Mouse (Mus musculus) forebrain, embryonic 12.5 days (tissue): ENCODE results near the gene Ppargc1a. TPM values are rescaled to one million over a fixed set of nuclear protein-coding genes. Genes with fewer than 3 reads are reported as not detected.
A peak's percentile ranks its signal among the peaks of the same experiment; 100 is the strongest.

Experiments used
- ATAC-seq: fragments of 200-750 bp; cut with Nextera tagmentation; 2 replicates; pipeline ENCODE4 v1.8.0; 2017; ENCODE audit warnings: moderate TSS enrichment; ENCODE audit not compliant: low FRiP score
- H3K27ac ChIP-seq: fragments of 300-500 bp; sonication (generic); 2 replicates; pipeline ENCODE4 v1.5.1; 2016; ENCODE audit warnings: mild to moderate bottlenecking
- H3K27me3 ChIP-seq: fragments of 300-500 bp; sonication (generic); 2 replicates; pipeline ENCODE4 v1.6.1; 2016; ENCODE audit warnings: mild to moderate bottlenecking
- H3K36me3 ChIP-seq: fragments of 300-500 bp; sonication (generic); replicated peaks from 2 replicates; pipeline ENCODE4 v1.6.1; 2016; ENCODE audit warnings: mild to moderate bottlenecking
- H3K4me1 ChIP-seq: fragments of 300-500 bp; sonication (generic); 2 replicates; pipeline ENCODE4 v1.6.1; 2016
- H3K4me2 ChIP-seq: fragments of 300-500 bp; sonication (generic); 2 replicates; pipeline ENCODE4 v1.6.1; 2016; ENCODE audit warnings: mild to moderate bottlenecking, moderate library complexity
- H3K4me3 ChIP-seq: fragments of 300-500 bp; sonication (generic); replicated peaks from 2 replicates; pipeline ENCODE4 v1.5.1; 2016; ENCODE audit warnings: mild to moderate bottlenecking
- H3K9ac ChIP-seq: fragments of 300-500 bp; sonication (generic); 2 replicates; pipeline ENCODE4 v1.6.1; 2016; ENCODE audit warnings: mild to moderate bottlenecking
- H3K9me3 ChIP-seq: fragments of 300-500 bp; sonication (generic); 2 replicates; pipeline ENCODE4 v1.6.1; 2016
- WGBS: fragments of 180-500 bp; shearing (Covaris S2); methylation state at CpG from one replicate; pipeline ENCODE4 v1.1.7; 2016; 5-methylcytosine and 5-hydroxymethylcytosine counted together
- polyA plus RNA-seq: library from polyadenylated mRNA; unstranded; fragments of >200 nt; fragmentation: Nextera tagmentation; extraction: Ambion mirVana; gene quantifications from 2 replicates; pipeline ENCODE4 v1.2.1, GENCODE M21; 2016

The Ppargc1a gene
- polyA plus RNA-seq, 1 experiment from 2014 or later, result 4.5 TPM

DNA sequence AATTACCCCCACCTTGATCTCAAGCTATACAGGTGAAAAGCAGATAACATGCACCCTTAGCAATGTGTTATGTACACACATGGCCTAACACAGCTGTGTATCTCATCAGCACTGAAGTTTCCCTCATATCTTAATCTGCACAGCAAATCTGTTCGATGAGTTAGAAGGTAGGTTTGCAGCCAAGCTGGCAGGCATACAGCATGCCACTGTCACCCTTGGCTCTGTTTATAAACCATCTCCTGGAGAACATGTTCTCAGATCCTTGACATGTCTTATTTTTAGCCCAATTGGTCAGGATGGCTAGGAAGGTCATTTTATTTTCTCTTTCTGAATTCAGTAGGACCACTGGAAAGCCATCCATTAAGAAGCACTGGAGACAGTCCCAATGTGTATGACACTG, 36.2 kb downstream of the Ppargc1a start:
- no peak overlapping the region for H3K4me3 ChIP-seq
- no peaks in the 10 kb centered on the region for H3K27me3 ChIP-seq
- H3K9me3 ChIP-seq, result no peaks in the 10 kb centered on the region
- 93% methylated on average over 1 of the region's 1 CpGs for WGBS
- no peak overlapping the region for H3K9ac ChIP-seq
- H3K4me2 ChIP-seq, result no peak overlapping the region
- H3K4me1 ChIP-seq, result no peaks in the 10 kb centered on the region; the same call in 1 of the 2 replicates
- H3K27ac ChIP-seq, result no peak overlapping the region
- ATAC-seq, result no peak
- H3K36me3 ChIP-seq, result no peaks in the 10 kb centered on the region

DNA sequence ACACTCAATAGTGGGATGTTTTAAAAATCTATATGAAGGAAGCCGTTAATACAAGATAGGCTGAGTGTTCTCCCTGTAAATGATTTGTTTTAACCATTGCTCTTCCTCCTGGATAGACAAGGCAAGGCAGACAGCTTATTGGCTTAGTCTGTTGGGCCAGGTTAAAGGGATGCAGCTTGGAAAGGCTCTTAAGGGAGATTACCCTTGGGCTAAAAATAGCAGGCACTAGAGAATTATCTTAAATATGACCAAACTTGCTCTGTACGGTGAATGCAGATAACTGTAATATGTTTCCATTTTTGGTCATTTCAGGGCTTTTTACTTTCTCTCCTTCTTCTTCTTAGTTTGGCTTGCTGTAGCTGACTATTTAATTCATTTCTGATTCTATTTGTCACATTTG, 38.1 kb downstream of the Ppargc1a start:
- H3K4me3 ChIP-seq, result no peak overlapping the region
- 83% methylated on average over 2 of the region's 2 CpGs for WGBS

DNA sequence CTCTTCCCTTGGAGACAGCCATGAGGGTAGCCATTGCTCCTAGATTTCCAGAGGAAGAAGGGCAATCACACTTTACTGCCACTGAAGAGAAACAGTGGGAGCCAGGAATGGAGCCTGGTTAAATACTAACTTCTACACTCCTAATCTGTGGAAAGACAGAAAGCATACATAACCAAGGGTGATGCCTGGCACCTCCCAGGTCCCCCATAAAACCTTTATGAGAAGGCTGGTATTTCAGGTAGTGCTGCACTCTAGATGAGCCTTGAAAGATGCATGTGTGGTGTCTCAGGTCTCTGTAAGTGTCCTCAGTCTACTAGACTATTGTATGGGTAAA, 39.4 kb downstream of the Ppargc1a start:
- Histone ChIP-seq H3K9me3 (no peaks in the 10 kb centered on the region), H3K4me1 (no peaks in the 10 kb centered on the region; the same call in 1 of the 2 replicates), H3K36me3 (no peaks in the 10 kb centered on the region), H3K4me3 (no peak overlapping the region), H3K4me2 (no peak overlapping the region), H3K27ac (no peak overlapping the region), H3K27me3 (no peaks in the 10 kb centered on the region), H3K9ac (no peak overlapping the region)
- no peak for ATAC-seq

More for the DNA sequence above, 38.1 kb downstream of the Ppargc1a start:
- no peak overlapping the region for H3K27ac ChIP-seq
- no peaks in the 10 kb centered on the region for H3K36me3 ChIP-seq
- no peaks in the 10 kb centered on the region; the same call in 1 of the 2 replicates for H3K4me1 ChIP-seq
- no peaks in the 10 kb centered on the region for H3K27me3 ChIP-seq
- ATAC-seq, result no peak
- H3K9ac ChIP-seq, result no peak overlapping the region
- no peak overlapping the region for H3K4me2 ChIP-seq
- H3K9me3 ChIP-seq, result no peaks in the 10 kb centered on the region

DNA sequence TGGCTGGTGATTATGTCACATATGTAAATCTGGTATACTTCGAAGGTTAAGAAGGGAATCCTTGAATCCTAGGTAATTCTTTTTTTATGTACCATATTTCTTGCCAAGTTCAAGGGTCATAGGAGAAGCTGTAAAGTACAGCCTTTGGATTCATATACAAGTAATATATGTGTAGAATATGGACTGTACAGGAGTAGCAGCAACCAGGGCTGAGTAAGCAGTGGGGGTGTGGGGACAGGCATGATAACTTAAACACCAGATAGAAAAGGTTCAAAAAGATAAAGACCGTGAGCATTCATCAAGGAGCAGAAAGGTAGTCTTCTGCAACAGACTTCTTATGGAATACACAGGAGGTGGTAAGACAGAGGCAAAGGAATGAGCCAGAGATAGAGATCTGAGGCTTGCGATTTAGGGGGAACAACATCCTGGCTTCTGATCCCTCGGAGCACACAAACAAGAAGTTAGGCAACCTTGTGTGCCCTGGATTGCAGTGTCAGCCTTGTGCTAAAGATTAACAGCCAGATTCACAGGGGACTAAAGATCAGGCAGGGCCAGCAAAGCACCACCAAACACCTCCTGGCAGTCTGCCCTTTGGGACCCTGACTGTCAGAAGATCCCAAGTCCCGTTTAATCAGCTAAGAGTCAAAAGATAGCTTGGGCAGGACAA, 39.9 kb downstream of the Ppargc1a start:
- Histone ChIP-seq H3K27me3 (no peaks in the 10 kb centered on the region), H3K4me2 (no peak overlapping the region), H3K4me1 (no peaks in the 10 kb centered on the region; the same call in 1 of the 2 replicates), H3K36me3 (no peaks in the 10 kb centered on the region), H3K27ac (no peak overlapping the region), H3K9ac (no peak overlapping the region), H3K4me3 (no peak overlapping the region), H3K9me3 (no peaks in the 10 kb centered on the region)
- ATAC-seq, result no peak
- WGBS, result 84% methylated on average over 5 of the region's 5 CpGs

DNA sequence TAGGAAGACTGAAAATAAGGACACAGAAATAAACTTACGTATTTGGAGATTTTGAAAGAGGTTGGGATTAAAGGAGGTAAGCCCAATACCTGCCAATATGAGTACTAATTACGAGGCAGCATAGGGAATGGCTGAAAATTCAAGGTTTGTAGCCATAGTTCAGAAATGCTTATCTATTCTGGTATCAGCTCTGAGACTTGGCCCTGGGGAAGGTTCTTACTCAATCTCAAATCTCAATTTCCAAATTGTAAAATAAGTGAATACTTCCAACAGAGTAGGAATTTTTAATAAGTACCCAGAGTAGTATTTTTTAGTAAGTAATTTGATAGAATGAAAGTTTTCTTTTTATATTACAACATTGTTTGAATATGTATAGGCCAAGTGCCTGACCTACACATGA, 41.7 kb downstream of the Ppargc1a start:
- Histone ChIP-seq H3K27ac (no peak overlapping the region), H3K4me1 (no peaks in the 10 kb centered on the region), H3K9ac (no peak overlapping the region), H3K4me2 (no peak overlapping the region), H3K27me3 (no peaks in the 10 kb centered on the region), H3K9me3 (no peaks in the 10 kb centered on the region), H3K36me3 (no peaks in the 10 kb centered on the region), H3K4me3 (no peak overlapping the region)
- no peak for ATAC-seq
- 90% methylated on average over 2 of the region's 2 CpGs for WGBS

DNA sequence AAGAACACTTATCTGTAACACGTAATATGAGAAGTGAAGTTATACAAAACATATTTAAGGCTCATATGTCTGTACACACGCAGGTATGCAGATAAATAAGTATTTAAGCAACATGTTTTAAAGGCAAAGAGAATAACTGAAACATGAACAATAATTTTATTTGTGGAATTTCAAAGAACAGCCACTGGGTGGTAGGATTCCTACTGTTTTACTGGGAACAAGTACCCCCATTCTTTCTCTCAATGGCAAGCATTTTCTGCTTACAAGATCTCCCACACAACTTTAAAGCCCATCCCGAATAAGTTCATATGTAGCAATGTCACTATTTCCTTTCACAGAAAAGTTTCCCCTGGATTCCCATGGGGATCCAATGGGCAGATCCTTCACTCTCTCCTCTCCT, 46.7 kb downstream of the Ppargc1a start:
- Histone ChIP-seq H3K4me3 (no peak overlapping the region), H3K9ac (no peak overlapping the region), H3K27ac (no peak overlapping the region), H3K4me1 (no peaks in the 10 kb centered on the region), H3K9me3 (no peaks in the 10 kb centered on the region), H3K36me3 (no peaks in the 10 kb centered on the region), H3K4me2 (no peak overlapping the region), H3K27me3 (no peaks in the 10 kb centered on the region)
- no peak for ATAC-seq
- 80% methylated on average over 3 of the region's 3 CpGs for WGBS

DNA sequence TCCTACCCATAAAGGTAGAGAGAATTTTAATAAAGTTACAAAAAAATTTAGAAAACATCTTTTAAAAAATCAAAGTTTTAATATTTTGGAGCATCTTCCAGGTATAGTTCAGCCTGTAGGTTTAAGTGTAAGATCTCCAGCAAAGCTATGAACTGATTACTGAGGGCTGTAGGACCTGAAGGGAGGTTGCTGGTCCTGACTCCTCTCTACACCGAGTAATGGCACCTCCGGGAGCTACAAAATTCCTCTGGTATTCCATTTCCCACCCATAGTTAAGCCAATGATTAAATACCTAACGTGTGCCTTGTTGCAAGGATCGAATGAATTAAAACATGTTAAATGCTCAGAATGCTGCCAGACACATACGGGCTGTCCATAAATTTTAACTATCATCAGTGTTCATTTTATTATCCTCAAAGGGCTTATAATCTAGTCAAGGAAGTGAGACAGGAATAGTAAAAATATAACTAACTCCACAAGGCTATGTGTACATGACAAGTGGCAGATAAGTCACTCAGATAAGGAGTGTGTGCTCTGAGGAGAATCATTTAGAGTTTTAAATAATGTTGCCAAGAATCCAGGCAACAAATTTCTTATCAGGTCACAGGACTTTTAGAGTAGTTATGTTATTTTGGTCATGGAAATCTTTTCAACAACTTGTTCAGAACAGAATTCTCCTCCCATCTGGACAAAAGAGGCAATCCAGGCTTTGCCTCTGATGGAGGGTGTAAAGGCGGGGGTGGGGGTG, 49.9 kb downstream of the Ppargc1a start:
- Histone ChIP-seq H3K9me3 (no peaks in the 10 kb centered on the region), H3K4me2 (no peak overlapping the region), H3K36me3 (no peaks in the 10 kb centered on the region), H3K4me1 (no peaks in the 10 kb centered on the region), H3K27ac (no peak overlapping the region), H3K4me3 (no peak overlapping the region), H3K9ac (no peak overlapping the region), H3K27me3 (no peaks in the 10 kb centered on the region)
- ATAC-seq, result no peak
- 91% methylated on average over 6 of the region's 6 CpGs for WGBS

DNA sequence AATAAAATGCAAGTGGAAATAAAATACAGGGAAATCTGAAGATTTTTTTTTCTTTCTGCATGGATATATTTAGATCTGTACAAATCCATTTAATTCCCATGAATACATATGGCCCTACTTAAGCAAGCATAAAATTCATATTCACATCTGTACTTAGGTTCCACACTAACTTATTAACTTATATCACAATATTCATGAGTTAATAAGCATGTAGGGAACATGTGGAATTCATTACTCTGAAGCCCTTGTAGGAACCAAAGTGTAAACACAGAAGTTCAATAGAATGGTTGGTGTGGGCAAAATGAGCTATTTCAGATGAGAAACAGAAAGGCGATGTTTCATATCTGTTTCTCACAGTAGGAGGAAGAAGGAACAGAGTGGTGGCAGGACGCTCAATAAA, 62.9 kb downstream of the Ppargc1a start:
- no peak for ATAC-seq
- Histone ChIP-seq H3K4me1 (no peaks in the 10 kb centered on the region), H3K4me2 (no peak overlapping the region), H3K4me3 (no peak overlapping the region), H3K27me3 (no peaks in the 10 kb centered on the region), H3K9me3 (no peaks in the 10 kb centered on the region), H3K9ac (no peak overlapping the region), H3K36me3 (no peaks in the 10 kb centered on the region), H3K27ac (no peak overlapping the region)
- WGBS, result 84% methylated on average over 2 of the region's 2 CpGs

DNA sequence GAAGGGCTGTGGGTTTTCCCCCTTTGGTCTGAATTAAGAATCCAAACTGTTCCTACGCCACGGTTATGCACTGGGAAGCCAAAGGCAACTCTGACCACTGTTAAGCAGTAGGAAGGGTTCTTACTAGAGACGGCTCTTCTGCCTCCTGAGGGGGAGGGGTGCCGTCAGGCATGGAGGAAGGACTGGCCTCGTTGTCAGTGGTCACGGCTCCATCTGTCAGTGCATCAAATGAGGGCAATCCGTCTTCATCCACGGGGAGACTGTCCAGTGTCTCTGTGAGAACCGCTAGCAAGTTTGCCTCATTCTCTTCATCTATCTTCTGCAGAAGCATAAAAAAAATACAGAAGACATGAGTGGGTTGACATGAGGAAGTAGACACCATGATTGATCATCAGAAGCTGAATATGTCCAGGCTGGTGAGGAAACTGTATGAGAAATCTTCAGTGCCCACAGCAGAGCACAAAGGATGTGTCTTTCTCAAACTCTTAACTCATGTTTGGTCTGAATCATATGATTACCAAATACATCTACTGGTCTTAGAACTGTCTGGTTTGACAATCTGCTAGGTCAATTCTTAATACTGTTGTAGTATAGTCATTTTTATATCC, 69.5 kb downstream of the Ppargc1a start:
- ATAC-seq, result no peak
- 84% methylated on average over 9 of the region's 9 CpGs for WGBS
- no peak overlapping the region for H3K27ac ChIP-seq
- H3K4me3 ChIP-seq, result no peak overlapping the region
- no peaks in the 10 kb centered on the region for H3K36me3 ChIP-seq
- no peak overlapping the region for H3K4me2 ChIP-seq
- no peaks in the 10 kb centered on the region for H3K9me3 ChIP-seq
- no peak overlapping the region for H3K9ac ChIP-seq
- H3K4me1 ChIP-seq, result peaks cover 7% of the 10 kb centered on the region
- no peaks in the 10 kb centered on the region for H3K27me3 ChIP-seq

DNA sequence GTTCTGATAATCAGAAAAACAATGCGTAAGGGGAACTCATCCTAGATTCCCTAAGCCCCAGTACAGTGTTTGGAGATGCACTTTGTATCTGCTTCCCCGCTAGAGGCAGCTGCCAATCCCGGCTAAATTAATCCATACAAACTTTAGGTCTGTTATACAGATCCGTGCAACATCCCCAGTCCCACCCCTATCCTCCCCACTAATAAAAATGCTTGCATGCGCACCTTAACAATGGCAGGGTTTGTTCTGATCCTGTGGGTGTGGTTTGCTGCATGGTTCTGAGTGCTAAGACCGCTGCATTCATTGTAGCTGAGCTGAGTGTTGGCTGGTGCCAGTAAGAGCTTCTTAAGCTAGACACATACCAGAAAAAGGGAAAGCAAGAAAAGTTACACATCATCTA, 72.1 kb downstream of the Ppargc1a start:
- Histone ChIP-seq H3K27ac (no peak overlapping the region), H3K36me3 (no peaks in the 10 kb centered on the region), H3K4me2 (peak overlapping the region; percentile 29), H3K4me3 (0 out of 2 replicates have a peak overlapping the region, but pooled peaks have one; percentile 2), H3K9ac (no peak overlapping the region), H3K9me3 (no peaks in the 10 kb centered on the region), H3K4me1 (peaks cover 7% of the 10 kb centered on the region), H3K27me3 (no peaks in the 10 kb centered on the region)
- WGBS, result 59% methylated on average over 6 of the region's 6 CpGs
- ATAC-seq, result peak; percentile 70; the same call in 1 of the 2 replicates

DNA sequence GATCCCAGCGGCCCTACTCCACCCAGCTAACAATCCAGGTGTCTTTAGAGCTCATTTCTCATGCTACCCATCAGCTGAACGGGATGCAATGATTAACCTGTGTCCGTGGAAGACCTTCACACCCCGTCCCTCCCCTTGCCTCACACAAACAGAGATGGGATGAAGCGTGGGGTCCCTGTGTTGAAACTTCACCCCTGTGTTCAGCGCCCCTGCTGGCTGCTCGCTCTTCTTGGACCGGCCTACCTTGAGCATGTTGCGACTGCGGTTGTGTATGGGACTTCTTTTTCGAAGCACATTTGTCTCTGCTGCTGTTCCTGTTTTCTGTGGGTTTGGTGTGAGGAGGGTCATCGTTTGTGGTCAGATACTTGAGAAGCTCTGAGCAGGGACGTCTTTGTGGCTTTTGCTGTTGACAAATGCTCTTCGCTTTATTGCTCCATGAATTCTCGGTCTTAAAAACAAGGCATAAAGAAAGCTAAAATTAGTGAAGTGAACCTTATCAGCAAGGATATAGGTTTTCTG, 73.1 kb downstream of the Ppargc1a start:
- Histone ChIP-seq H3K4me3 (no peak overlapping the region), H3K4me2 (no peak overlapping the region), H3K36me3 (no peaks in the 10 kb centered on the region), H3K27me3 (no peaks in the 10 kb centered on the region), H3K4me1 (peaks cover 7% of the 10 kb centered on the region), H3K9me3 (no peaks in the 10 kb centered on the region), H3K9ac (no peak overlapping the region), H3K27ac (no peak overlapping the region)
- no peak for ATAC-seq
- WGBS, result 74% methylated on average over 15 of the region's 15 CpGs

DNA sequence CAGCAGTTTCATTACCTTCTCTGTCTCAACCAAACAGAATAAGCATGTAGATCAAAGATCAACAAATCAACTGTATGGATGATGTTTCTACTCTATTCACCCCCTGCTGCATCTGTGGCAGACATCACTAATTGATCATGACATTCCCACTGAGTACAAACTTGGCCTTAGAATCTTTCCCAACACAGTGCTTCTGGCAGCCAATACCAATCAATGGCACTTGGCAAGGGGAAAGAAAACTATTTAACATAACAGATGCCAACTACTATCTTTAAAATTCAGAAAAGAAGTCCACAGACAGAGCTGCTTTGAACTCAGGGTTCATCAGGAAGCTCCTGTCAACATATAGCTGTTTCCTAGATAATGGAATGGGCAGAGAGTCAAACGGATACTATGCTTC, 83.8 kb downstream of the Ppargc1a start:
- Histone ChIP-seq H3K4me3 (no peak overlapping the region), H3K4me1 (0 out of 2 replicates have a peak, but pooled peaks cover 3% of the 10 kb centered on the region), H3K27me3 (no peaks in the 10 kb centered on the region), H3K36me3 (no peaks in the 10 kb centered on the region), H3K9me3 (no peaks in the 10 kb centered on the region), H3K4me2 (no peak overlapping the region), H3K9ac (no peak overlapping the region), H3K27ac (no peak overlapping the region)
- ATAC-seq, result no peak
- 83% methylated on average over 1 of the region's 1 CpGs for WGBS
